ENCODE assay signal across 20 mouse cellular contexts in genomic region chr16:45016488-45016887, GRCm38 (mm10).
DNase-seq lines count a peak whose midpoint lies in the region; ATAC-seq lines count a peak whose summit lies in the region.
"Had no signal": no experiment of that assay in that cellular context is flagged by ENCODE, and none has a peak within 500 bp of the region (broad histone marks: within the 10 kb centered on the region; RNA-seq: fewer than 3 reads in every experiment).

No protein-coding gene starts in this region.

- peak; percentile 14 for DNase-seq in thymus, postnatal 0 days (ENCODE audit: low spot score)
- no peak for DNase-seq in thymus, postnatal 36 days
- DNase-seq in T-cell, adult 2 months (ENCODE audit: low spot score): peak; percentile 61
- peak; percentile 49 for DNase-seq in splenic B cell, adult 2 months (ENCODE audit: low read depth, low spot score)
- no peak for DNase-seq in kidney, adult 8-10 months
- no peak for DNase-seq in layer of hippocampus, postnatal 10 days (ENCODE audit: low spot score in 2 of 2)
- DNase-seq: adrenal gland, postnatal 25 days; cerebellum, adult 2 months; gastrocnemius, postnatal 25 days; heart, postnatal 10 days; kidney, adult 11 months; kidney, postnatal 25 days; layer of hippocampus, adult 9-11 months; thymus, postnatal 4 days had no signal

- ATAC-seq in inflammation-experienced regulatory T-cells, adult 6 months: peak; percentile 78
- no peak for ATAC-seq in forebrain, embryonic 12.5 days (ENCODE audit: low FRiP score)
- ATAC-seq: lung, postnatal 0 days had no signal

- H3K36me3 ChIP-seq in splenic B cell, adult 2 months (ENCODE audit: control insufficient read depth, insufficient read depth, low read length, poor library complexity, severe bottlenecking): no peaks in the 10 kb centered on the region
- H3K36me3 ChIP-seq in forebrain, embryonic 12.5 days (replicated peaks): no peaks in the 10 kb centered on the region
- H3K36me3 ChIP-seq: hindbrain, embryonic 15.5 days; liver, embryonic 15.5 days; stomach, embryonic 15.5 days had no signal

- no peak overlapping the region for H3K4me2 ChIP-seq in forebrain, embryonic 12.5 days
- H3K4me2 ChIP-seq: hindbrain, embryonic 15.5 days; liver, embryonic 15.5 days; stomach, embryonic 15.5 days had no signal

- no peak overlapping the region for H3K4me3 ChIP-seq in forebrain, embryonic 12.5 days (replicated peaks)
- H3K4me3 ChIP-seq: hindbrain, embryonic 15.5 days; liver, embryonic 15.5 days; stomach, embryonic 15.5 days had no signal

- WGBS in forebrain, embryonic 12.5 days: 77% methylated on average over 3 of the region's 3 CpGs

- H3K27me3 ChIP-seq in splenic B cell, adult 2 months (ENCODE audit: control insufficient read depth, insufficient read depth, low read length, poor library complexity, severe bottlenecking): no peaks in the 10 kb centered on the region
- no peaks in the 10 kb centered on the region for H3K27me3 ChIP-seq in forebrain, embryonic 12.5 days
- H3K27me3 ChIP-seq: hindbrain, embryonic 15.5 days; liver, embryonic 15.5 days; stomach, embryonic 15.5 days had no signal

- no peaks in the 10 kb centered on the region for H3K9me3 ChIP-seq in forebrain, embryonic 12.5 days
- H3K9me3 ChIP-seq: hindbrain, embryonic 15.5 days; liver, embryonic 15.5 days; stomach, embryonic 15.5 days had no signal

- H3K27ac ChIP-seq in forebrain, embryonic 12.5 days: no peak overlapping the region
- H3K27ac ChIP-seq: hindbrain, embryonic 15.5 days; liver, embryonic 15.5 days; stomach, embryonic 15.5 days had no signal

- H3K9ac ChIP-seq in forebrain, embryonic 12.5 days: no peak overlapping the region
- H3K9ac ChIP-seq: hindbrain, embryonic 15.5 days; liver, embryonic 15.5 days; stomach, embryonic 15.5 days had no signal

- no peaks in the 10 kb centered on the region for H3K4me1 ChIP-seq in forebrain, embryonic 12.5 days
- H3K4me1 ChIP-seq: hindbrain, embryonic 15.5 days; stomach, embryonic 15.5 days had no signal

Comparison
In these comparisons a context has a peak if more than half of its experiments do, and no peak if none do; other contexts are left out.
1. DNase-seq: peak in thymus, postnatal 0 days (single experiment), T-cell, adult 2 months (single experiment) and splenic B cell, adult 2 months (single experiment); none in thymus, postnatal 36 days (0 of 2), kidney, adult 8-10 months (0 of 2) and layer of hippocampus, postnatal 10 days (0 of 2).